Mouse (Mus musculus): ENCODE measurements around the gene Cysrt1. TPM values are rescaled to one million over a fixed set of nuclear protein-coding genes. Genes with fewer than 3 reads are reported as not detected.

Gene Cysrt1
- polyA plus RNA-seq, 1 experiment from 2014 or later, result 326 TPM

GRCm38 (mm10) chr2:25195211-25196156, 46.8 kb downstream of the Cysrt1 start:
- peak overlapping the region; percentile 93 for H3K27ac ChIP-seq (replicated peaks)
- peak overlapping the region; percentile 62 for H3K4me2 ChIP-seq (replicated peaks; ENCODE audit: low read depth)
- peak; percentile 81 for DNase-seq (ENCODE audit: low spot score)
- peak overlapping the region; percentile 65 for H3K9ac ChIP-seq (ENCODE audit: low read length)
- no peak for TF ChIP-seq CTCF (IDR thresholded peaks at IDR 0.05; ENCODE audit: low read depth)
- TF ChIP-seq EP300 (optimal IDR thresholded peaks at IDR 0.05), result no peak
- H3K27me3 ChIP-seq (ENCODE audit: control insufficient read depth, insufficient read depth, low read length), result no peaks in the 10 kb centered on the region
- peak overlapping the region; percentile 42 for H3K4me3 ChIP-seq (ENCODE audit: low read depth, low read length)
- H3K9me3 ChIP-seq (ENCODE audit: control insufficient read depth, low read length), result no peaks in the 10 kb centered on the region
- WGBS, result 19% methylated on average over 55 of the region's 55 CpGs
- ATAC-seq (ENCODE audit: low FRiP score, low TSS enrichment), result peak; percentile 27
- H3K36me3 ChIP-seq (ENCODE audit: control insufficient read depth, insufficient read depth, low read length), result peaks cover 8% of the 10 kb centered on the region; the same call in 1 of the 2 replicates
- peaks cover 4% of the 10 kb centered on the region; the same call in 1 of the 2 replicates for H3K4me1 ChIP-seq (replicated peaks; ENCODE audit: control insufficient read depth, insufficient read depth)

- ATAC-seq (ENCODE audit: low FRiP score, low TSS enrichment), result no peak
- peak overlapping the region; percentile 42; the same call in 1 of the 2 replicates for H3K4me3 ChIP-seq (ENCODE audit: low read depth, low read length)
- peak overlapping the region; percentile 62 for H3K4me2 ChIP-seq (replicated peaks; ENCODE audit: low read depth)
- DNase-seq (ENCODE audit: low spot score), result no peak
- H3K4me1 ChIP-seq (replicated peaks; ENCODE audit: control insufficient read depth, insufficient read depth), result peaks cover 4% of the 10 kb centered on the region; the same call in 1 of the 2 replicates
- 0 out of 2 replicates have a peak, but pooled peaks cover under 1% of the 10 kb centered on the region for H3K36me3 ChIP-seq (ENCODE audit: control insufficient read depth, insufficient read depth, low read length)
- WGBS, result 77% methylated on average over 17 of the region's 17 CpGs
- H3K27me3 ChIP-seq (ENCODE audit: control insufficient read depth, insufficient read depth, low read length), result no peaks in the 10 kb centered on the region
- peak overlapping the region; percentile 65; the same call in 1 of the 2 replicates for H3K9ac ChIP-seq (ENCODE audit: low read length)
- TF ChIP-seq EP300 (optimal IDR thresholded peaks at IDR 0.05) (no peak), CTCF (IDR thresholded peaks at IDR 0.05; ENCODE audit: low read depth) (no peak)
- H3K9me3 ChIP-seq (ENCODE audit: control insufficient read depth, low read length), result no peaks in the 10 kb centered on the region
- H3K27ac ChIP-seq (replicated peaks), result peak overlapping the region; percentile 93
Measured at GRCm38 (mm10) chr2:25194486-25195171, 47.6 kb downstream of the Cysrt1 start.

- Histone ChIP-seq H3K27me3 (ENCODE audit: control insufficient read depth, insufficient read depth, low read length) (no peaks in the 10 kb centered on the region), H3K4me3 (ENCODE audit: low read depth, low read length) (no peak overlapping the region), H3K36me3 (ENCODE audit: control insufficient read depth, insufficient read depth, low read length) (no peaks in the 10 kb centered on the region), H3K4me1 (replicated peaks; ENCODE audit: control insufficient read depth, insufficient read depth) (peaks cover 4% of the 10 kb centered on the region; the same call in 1 of the 2 replicates), H3K27ac (replicated peaks) (peak overlapping the region; percentile 82), H3K4me2 (replicated peaks; ENCODE audit: low read depth) (0 out of 2 replicates have a peak overlapping the region, but pooled peaks have one; percentile 11), H3K9ac (ENCODE audit: low read length) (peak overlapping the region; percentile 27; the same call in 1 of the 2 replicates), H3K9me3 (ENCODE audit: control insufficient read depth, low read length) (no peaks in the 10 kb centered on the region)
- DNase-seq (ENCODE audit: low spot score) (no peak), ATAC-seq (ENCODE audit: low FRiP score, low TSS enrichment) (no peak)
- TF ChIP-seq CTCF (IDR thresholded peaks at IDR 0.05; ENCODE audit: low read depth) (no peak), EP300 (optimal IDR thresholded peaks at IDR 0.05) (no peak)
- 58% methylated on average over 5 of the region's 5 CpGs for WGBS
Measured at GRCm38 (mm10) chr2:25194006-25194405, 48.2 kb downstream of the Cysrt1 start.

- under 1% methylated on average over 6 of the region's 6 CpGs for WGBS
- H3K4me3 ChIP-seq (ENCODE audit: low read depth, low read length), result no peak overlapping the region
- DNase-seq (ENCODE audit: low spot score) (peak; percentile 88), ATAC-seq (ENCODE audit: low FRiP score, low TSS enrichment) (peak; percentile 82)
- H3K27me3 ChIP-seq (ENCODE audit: control insufficient read depth, insufficient read depth, low read length), result no peaks in the 10 kb centered on the region
- H3K9me3 ChIP-seq (ENCODE audit: control insufficient read depth, low read length), result no peaks in the 10 kb centered on the region
- no peak overlapping the region for H3K9ac ChIP-seq (ENCODE audit: low read length)
- H3K27ac ChIP-seq (replicated peaks), result peak overlapping the region; percentile 82
- 0 out of 2 replicates have a peak overlapping the region, but pooled peaks have one; percentile 20 for H3K4me2 ChIP-seq (replicated peaks; ENCODE audit: low read depth)
- peaks cover 4% of the 10 kb centered on the region; the same call in 1 of the 2 replicates for H3K4me1 ChIP-seq (replicated peaks; ENCODE audit: control insufficient read depth, insufficient read depth)
- TF ChIP-seq EP300 (optimal IDR thresholded peaks at IDR 0.05) (no peak), CTCF (IDR thresholded peaks at IDR 0.05; ENCODE audit: low read depth) (peak; percentile 99)
- H3K36me3 ChIP-seq (ENCODE audit: control insufficient read depth, insufficient read depth, low read length), result no peaks in the 10 kb centered on the region
Measured at GRCm38 (mm10) chr2:25193330-25193770, 48.9 kb downstream of the Cysrt1 start.

Other genes starting within 250 kb of the Cysrt1 start
- gene Nsmf, start 188.1 kb downstream of the Cysrt1 start, polyA plus RNA-seq (2015; fragmentation: Nextera tagmentation; extraction: Ambion mirVana), result 23.5 and 30.2 TPM in 2 replicates
- gene Entpd8, start 162.1 kb downstream of the Cysrt1 start, polyA plus RNA-seq (2015; fragmentation: Nextera tagmentation; extraction: Ambion mirVana), result 3.3 TPM in 2 replicates
- 4.0 and 4.4 TPM in 2 replicates for gene Noxa1, start 147.3 kb downstream of the Cysrt1 start, polyA plus RNA-seq (2015; fragmentation: Nextera tagmentation; extraction: Ambion mirVana)
- gene Nrarp, start 61.7 kb downstream of the Cysrt1 start, polyA plus RNA-seq (2015; fragmentation: Nextera tagmentation; extraction: Ambion mirVana), result 25.3 and 25.6 TPM in 2 replicates
- 13.1 and 13.7 TPM in 2 replicates for gene Tor4a, start 45.6 kb downstream of the Cysrt1 start, polyA plus RNA-seq (2015; fragmentation: Nextera tagmentation; extraction: Ambion mirVana)
- 58.6 and 59.1 TPM in 2 replicates for gene Nelfb, start 31.0 kb downstream of the Cysrt1 start, polyA plus RNA-seq (2015; fragmentation: Nextera tagmentation; extraction: Ambion mirVana)
- not detected in 2 replicates for gene Stpg3, start 27.8 kb downstream of the Cysrt1 start, polyA plus RNA-seq (2015; fragmentation: Nextera tagmentation; extraction: Ambion mirVana)
- 0.92 TPM in 1 of 2 replicates, not detected in the other for gene Fam166a, start 23.7 kb downstream of the Cysrt1 start, polyA plus RNA-seq (2015; fragmentation: Nextera tagmentation; extraction: Ambion mirVana)
- 475 and 486 TPM in 2 replicates for gene Tubb4b, start 17.8 kb downstream of the Cysrt1 start, polyA plus RNA-seq (2015; fragmentation: Nextera tagmentation; extraction: Ambion mirVana)
- gene Slc34a3, start 8.1 kb downstream of the Cysrt1 start, polyA plus RNA-seq (2015; fragmentation: Nextera tagmentation; extraction: Ambion mirVana), result 0.10 and 0.12 TPM in 2 replicates
- gene Rnf224, start 5.7 kb downstream of the Cysrt1 start, polyA plus RNA-seq (2015; fragmentation: Nextera tagmentation; extraction: Ambion mirVana), result 0.51 and 0.91 TPM in 2 replicates
- gene Rnf208, start 197 bp downstream of the Cysrt1 start, polyA plus RNA-seq (2015; fragmentation: Nextera tagmentation; extraction: Ambion mirVana), result 26.8 and 31.7 TPM in 2 replicates
- 12.8 and 16.6 TPM in 2 replicates for gene AL732309.1, start 4.4 kb upstream of the Cysrt1 start, polyA plus RNA-seq (2015; fragmentation: Nextera tagmentation; extraction: Ambion mirVana)
- gene Tmem203, start 13.0 kb upstream of the Cysrt1 start, polyA plus RNA-seq (2015; fragmentation: Nextera tagmentation; extraction: Ambion mirVana), result 38.2 and 39.7 TPM in 2 replicates
- 17.4 and 20.3 TPM in 2 replicates for gene Tprn, start 20.2 kb upstream of the Cysrt1 start, polyA plus RNA-seq (2015; fragmentation: Nextera tagmentation; extraction: Ambion mirVana)
- 149 and 162 TPM in 2 replicates for gene Ssna1, start 30.0 kb upstream of the Cysrt1 start, polyA plus RNA-seq (2015; fragmentation: Nextera tagmentation; extraction: Ambion mirVana)
- gene Anapc2, start 30.0 kb upstream of the Cysrt1 start, polyA plus RNA-seq (2015; fragmentation: Nextera tagmentation; extraction: Ambion mirVana), result 57.5 and 59.6 TPM in 2 replicates
- not detected in 2 replicates for gene Tmem210, start 45.7 kb upstream of the Cysrt1 start, polyA plus RNA-seq (2015; fragmentation: Nextera tagmentation; extraction: Ambion mirVana)
- 34.9 and 42.1 TPM in 2 replicates for gene Lrrc26, start 47.5 kb upstream of the Cysrt1 start, polyA plus RNA-seq (2015; fragmentation: Nextera tagmentation; extraction: Ambion mirVana)
- 1.3 TPM in 2 replicates for gene Grin1, start 76.7 kb upstream of the Cysrt1 start, polyA plus RNA-seq (2015; fragmentation: Nextera tagmentation; extraction: Ambion mirVana)
- gene Man1b1, start 89.9 kb upstream of the Cysrt1 start, polyA plus RNA-seq (2015; fragmentation: Nextera tagmentation; extraction: Ambion mirVana), result 29.2 and 29.9 TPM in 2 replicates
- gene Dpp7, start 113.9 kb upstream of the Cysrt1 start, polyA plus RNA-seq (2015; fragmentation: Nextera tagmentation; extraction: Ambion mirVana), result 9.5 and 9.9 TPM in 2 replicates
- gene Uap1l1, start 123.2 kb upstream of the Cysrt1 start, polyA plus RNA-seq (2015; fragmentation: Nextera tagmentation; extraction: Ambion mirVana), result 33.2 and 36.9 TPM in 2 replicates
- 14.1 and 16.6 TPM in 2 replicates for gene Sapcd2, start 129.9 kb upstream of the Cysrt1 start, polyA plus RNA-seq (2015; fragmentation: Nextera tagmentation; extraction: Ambion mirVana)
- 21.2 and 23.3 TPM in 2 replicates for gene Entpd2, start 153.4 kb upstream of the Cysrt1 start, polyA plus RNA-seq (2015; fragmentation: Nextera tagmentation; extraction: Ambion mirVana)
- gene Npdc1, start 156.9 kb upstream of the Cysrt1 start, polyA plus RNA-seq (2015; fragmentation: Nextera tagmentation; extraction: Ambion mirVana), result 52.8 and 53.0 TPM in 2 replicates
- gene Fut7, start 180.8 kb upstream of the Cysrt1 start, polyA plus RNA-seq (2015; fragmentation: Nextera tagmentation; extraction: Ambion mirVana), result 0.12 TPM in 1 of 2 replicates, not detected in the other
- gene Abca2, start 186.3 kb upstream of the Cysrt1 start, polyA plus RNA-seq (2015; fragmentation: Nextera tagmentation; extraction: Ambion mirVana), result 1.7 and 2.6 TPM in 2 replicates
- 246 and 272 TPM in 2 replicates for gene Clic3, start 214.4 kb upstream of the Cysrt1 start, polyA plus RNA-seq (2015; fragmentation: Nextera tagmentation; extraction: Ambion mirVana)
- gene Paxx, start 218.6 kb upstream of the Cysrt1 start, polyA plus RNA-seq (2015; fragmentation: Nextera tagmentation; extraction: Ambion mirVana), result 51.7 and 59.7 TPM in 2 replicates
- 4.7 and 5.2 TPM in 2 replicates for gene Ptgds, start 227.6 kb upstream of the Cysrt1 start, polyA plus RNA-seq (2015; fragmentation: Nextera tagmentation; extraction: Ambion mirVana)